Mouse (Mus musculus) olfactory bulb, adult 2 months (tissue): ENCODE measurements around the gene Rpf2.

Source experiments
- CTCF ChIP-seq: fragments of 200-500 bp; IDR thresholded peaks from 2 replicates; pipeline ENCODE4 v1.5.1; 2012; ENCODE audit warnings: low read depth, mild to moderate bottlenecking, low read length, moderate library complexity; ENCODE audit not compliant: insufficient read depth
- POLR2A ChIP-seq: fragments of 200-500 bp; IDR thresholded peaks from 2 replicates; pipeline ENCODE4 v1.6.1; 2012; ENCODE audit warnings: mild to moderate bottlenecking, low read depth, low read length, moderate library complexity; ENCODE audit not compliant: insufficient read depth

GRCm38 (mm10) chr10:40212443-40213169 lies 34.2 kb downstream of the Rpf2 start:
- TF ChIP-seq POLR2A, result no peak
- no peak for TF ChIP-seq CTCF
